Mouse (Mus musculus) left cerebral cortex, adult 8-10 months (tissue): ENCODE measurements at regions not wholly inside any gene's neighbourhood (a gene's known extent, or its start where the extent isn't known, plus 50 kb on each side); places are given as distances from the start of the nearest gene placed in this dataset.
"Not testable (repeated sequence)": the region's sequence is repeated elsewhere in the genome, so short reads cannot be mapped to it uniquely, and the experiment has no call there.

Experiments used
- DNase-seq, 2 experiments: peaks; one replicate each; pipeline ENCODE4 v3.0.0; 2022; ENCODE audit warnings: low spot score in 2 of 2

DNA sequence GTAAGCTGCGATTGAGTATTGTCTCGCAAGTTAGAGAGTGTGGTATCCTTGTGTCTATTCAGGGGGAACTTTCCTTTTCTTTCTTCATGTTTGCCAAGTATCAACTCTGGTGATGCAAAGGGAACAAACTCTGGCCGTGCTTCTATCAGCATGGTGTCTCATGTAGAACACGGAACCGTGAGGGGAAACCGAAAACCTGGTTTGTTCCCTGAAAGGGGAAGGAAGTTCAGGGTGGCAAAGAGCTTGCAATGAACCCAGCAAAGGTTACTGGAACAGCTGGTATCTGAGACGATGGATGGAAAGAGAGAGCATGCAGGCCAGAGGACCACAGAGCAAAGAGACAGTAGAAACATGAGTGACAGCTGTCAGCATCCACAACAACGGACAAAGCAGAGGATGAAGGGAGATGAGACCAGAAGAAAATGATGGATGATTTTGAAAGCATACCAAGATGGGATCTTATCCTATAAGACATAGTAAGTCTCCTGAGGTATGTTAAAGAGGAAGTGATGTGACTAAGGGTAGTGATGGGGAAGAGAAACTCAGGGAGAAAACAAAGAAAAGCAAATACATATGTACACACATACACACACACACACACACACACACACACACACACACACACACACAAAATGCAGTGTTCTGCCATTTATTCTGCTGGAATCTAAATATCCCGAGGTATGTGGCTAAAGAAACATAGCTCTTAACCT is 199.8 kb upstream of the Peli2 start:
- DNase-seq: no peak

DNA sequence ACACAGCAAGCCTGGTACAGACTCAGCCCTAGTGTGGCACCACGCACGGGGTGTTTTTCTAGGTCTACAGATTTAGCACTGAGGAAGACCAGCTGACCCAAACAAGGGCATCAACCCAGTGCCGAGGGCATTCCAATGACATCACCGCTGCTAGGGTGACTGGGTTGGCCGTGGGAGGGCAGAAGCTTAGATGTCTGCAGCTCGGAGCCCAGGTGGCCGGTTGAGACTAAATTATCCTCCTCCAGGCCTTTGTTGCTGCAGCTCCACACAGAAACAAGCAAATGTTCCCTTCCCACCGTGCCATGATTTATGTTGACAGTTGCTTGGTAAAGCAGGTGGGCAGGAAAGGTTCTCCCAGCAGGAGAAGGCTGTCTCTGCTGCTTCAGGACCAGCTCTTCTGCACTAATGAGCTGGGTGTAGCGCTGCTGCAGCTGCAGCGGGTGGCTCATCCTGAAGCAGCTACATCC is 198.8 kb upstream of the Peli2 start:
- DNase-seq: peak in 1 of 2 experiments; percentile 18

DNA sequence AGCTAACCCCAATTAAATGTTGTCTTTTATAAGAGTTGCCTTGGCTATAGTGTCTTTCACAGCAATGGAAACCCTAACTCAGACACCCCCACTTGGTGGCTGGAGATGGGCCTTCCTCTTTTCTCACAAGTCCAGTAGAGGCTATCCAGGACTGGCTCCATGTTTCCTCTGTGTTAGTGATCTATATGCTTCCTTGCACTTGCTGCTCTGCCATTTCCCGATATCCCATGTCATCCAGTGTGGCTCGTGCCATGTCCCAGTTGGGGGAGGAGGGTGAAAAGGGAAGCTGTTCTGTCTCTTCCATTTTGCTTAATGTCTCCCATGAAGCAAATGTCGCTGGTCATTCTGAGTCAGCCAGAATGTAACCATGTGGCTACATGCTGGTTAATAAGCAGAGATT is 194.2 kb upstream of the Peli2 start:
- no peak for DNase-seq

DNA sequence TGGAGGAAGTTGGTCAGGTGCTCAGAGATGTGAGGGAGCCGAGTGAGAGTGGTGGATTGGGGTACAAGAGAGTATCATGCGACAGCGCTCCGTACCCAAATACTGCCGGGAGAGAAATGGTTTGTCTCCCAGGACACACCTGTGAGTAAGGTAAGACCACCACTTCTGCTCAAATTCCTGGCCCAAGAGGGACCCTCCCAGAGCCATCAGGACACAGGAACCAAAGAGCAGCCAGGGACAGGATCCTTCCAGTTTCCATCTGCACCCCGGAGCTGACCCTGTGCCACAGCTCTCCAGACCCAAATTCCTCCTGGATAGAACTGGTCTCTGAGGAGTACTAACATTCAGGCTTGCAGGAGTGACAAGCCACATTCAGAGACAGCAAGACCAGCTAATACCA is 185.2 kb upstream of the Peli2 start:
- DNase-seq: no peak

DNA sequence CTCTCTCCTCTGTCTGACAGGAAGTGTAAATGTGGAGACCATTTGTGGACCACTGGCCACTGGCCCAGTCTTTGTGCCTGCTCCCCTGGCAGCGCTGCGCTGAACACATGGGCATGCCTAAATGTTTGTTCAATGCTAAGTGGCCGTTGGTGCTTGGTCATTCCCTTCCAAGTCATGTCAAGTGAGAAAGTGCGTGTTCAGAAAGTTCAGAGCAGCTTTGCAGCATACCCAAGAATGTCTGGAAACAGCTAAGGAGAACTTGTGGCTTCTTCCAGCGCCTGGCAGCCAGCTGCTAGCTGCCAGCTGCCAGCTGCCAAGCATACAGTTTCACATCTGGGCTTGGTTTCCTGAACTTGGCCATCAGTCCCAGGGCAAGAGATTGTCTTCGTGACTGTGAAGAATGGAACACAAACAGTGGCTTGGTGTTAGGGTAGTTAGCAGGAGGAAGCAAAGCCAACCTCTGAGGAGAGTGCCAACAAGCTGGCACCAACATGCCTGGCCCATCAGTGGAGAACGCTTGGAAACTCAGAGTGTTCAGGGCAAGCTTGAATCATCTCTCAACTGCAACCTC is 183.5 kb upstream of the Peli2 start:
- DNase-seq: no peak

DNA sequence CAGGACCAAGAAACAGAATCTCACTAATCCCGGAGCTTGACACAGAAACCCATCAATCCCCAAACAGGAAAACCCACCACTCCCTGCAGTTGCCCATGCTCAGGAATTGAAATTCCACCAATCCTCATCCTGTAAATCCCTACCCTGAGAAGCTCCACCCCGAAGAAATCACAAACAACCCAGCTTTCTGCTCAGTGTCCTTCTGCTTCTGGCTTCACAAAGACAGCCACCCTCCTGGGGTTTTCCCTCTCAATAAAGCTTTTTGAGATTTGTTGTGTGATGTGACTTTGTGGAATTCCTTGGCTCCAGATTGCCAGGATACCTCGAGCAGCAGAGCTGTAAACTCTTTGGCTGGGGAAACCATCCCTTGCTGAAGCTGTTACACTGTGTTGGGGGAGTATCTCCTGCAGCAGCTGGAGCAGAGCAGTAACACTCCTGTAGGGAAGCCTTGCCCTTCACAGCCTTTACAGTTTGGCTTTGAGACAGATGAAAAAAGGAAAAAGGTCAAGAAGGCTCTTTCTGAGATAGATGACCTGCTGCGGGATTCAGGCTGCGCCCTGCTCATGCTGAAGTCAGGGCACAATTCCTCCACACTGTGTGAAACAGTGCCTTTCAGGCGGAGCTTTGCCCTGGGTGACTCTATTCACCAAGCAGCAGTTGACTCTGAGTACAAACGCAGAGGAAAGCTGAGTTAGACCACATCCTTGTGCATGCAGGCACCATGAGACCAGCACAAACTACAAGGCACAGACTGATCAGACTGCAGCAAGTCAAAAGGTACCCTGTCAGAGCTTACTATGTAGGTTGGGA is 180.6 kb upstream of the Peli2 start:
- no peak for DNase-seq

DNA sequence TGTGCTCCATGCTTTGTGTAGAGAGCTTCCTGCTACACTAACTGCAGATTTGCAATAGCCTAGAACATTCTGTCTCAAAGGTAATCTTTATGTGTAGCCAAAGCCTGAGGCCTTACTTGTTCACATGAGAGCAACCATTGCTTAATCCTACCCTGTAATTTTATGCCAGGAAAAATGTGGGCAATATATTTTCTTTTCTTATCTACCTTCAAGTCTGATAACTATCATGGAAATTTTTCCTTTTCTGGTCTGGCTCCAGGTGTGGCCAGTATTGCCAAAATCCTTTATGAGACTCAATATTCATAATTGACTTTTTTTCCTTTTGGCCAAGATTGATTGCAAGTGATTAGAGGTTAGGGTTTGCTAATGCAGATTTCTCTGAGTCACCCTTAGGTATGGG is 178.0 kb upstream of the Peli2 start:
- no peak for DNase-seq

DNA sequence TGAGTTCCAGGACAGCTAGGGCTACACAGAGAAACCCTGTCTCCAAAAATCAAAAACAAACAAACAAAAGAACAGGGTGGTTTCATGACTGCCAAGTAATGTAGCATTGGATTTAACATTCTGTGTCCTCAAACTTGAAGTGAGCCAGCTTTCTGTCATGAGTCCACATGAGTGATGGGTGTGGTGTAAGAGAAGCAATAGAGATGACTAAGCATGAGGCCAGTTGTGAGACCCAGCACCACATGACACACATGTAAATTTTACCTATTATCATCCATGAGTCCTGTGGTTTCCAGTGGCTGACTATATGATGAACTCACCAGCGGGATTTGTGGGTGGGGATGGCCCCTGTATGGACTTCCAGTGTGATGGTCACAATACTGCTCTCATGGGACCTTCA is 176.0 kb upstream of the Peli2 start:
- DNase-seq: no peak

DNA sequence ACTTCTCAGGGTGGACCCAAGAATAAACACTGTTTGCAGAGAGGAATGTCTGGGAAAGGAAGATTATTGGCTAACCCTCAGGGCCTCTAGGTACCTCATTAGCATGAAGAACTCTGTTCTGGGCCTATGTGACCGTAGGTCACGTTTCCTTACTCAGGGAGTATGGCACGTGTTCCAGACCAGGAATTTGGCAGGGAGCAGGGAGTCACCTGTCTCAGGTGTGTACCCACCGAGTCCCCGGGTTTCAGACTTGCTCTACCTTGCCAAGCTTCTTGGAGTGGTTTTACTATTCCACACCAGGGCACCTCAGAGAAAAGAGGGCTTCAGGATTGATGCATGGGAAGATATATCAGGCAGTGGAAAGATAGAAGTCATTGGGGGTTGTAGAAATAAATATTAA is 169.6 kb upstream of the Peli2 start:
- no peak for DNase-seq

DNA sequence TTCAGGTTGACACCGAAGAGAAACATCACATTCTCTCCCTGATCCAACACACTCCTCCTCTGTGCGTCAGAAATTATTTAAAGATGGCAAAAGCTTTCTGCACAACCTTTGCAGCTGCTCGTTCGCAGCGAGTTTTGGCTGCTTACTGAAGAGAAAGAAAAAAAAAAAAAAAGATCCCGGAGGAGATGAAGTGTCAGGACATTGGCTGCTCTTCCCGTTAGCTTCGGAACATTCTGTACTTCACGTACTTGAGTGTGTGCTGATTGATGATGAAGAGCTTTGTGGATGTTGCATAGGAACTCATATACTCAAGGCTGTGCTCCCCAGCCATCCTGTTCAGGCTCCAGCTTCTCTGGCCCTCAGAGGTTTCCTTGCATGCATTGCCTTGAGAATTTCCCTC is 162.5 kb upstream of the Peli2 start:
- DNase-seq: no peak

DNA sequence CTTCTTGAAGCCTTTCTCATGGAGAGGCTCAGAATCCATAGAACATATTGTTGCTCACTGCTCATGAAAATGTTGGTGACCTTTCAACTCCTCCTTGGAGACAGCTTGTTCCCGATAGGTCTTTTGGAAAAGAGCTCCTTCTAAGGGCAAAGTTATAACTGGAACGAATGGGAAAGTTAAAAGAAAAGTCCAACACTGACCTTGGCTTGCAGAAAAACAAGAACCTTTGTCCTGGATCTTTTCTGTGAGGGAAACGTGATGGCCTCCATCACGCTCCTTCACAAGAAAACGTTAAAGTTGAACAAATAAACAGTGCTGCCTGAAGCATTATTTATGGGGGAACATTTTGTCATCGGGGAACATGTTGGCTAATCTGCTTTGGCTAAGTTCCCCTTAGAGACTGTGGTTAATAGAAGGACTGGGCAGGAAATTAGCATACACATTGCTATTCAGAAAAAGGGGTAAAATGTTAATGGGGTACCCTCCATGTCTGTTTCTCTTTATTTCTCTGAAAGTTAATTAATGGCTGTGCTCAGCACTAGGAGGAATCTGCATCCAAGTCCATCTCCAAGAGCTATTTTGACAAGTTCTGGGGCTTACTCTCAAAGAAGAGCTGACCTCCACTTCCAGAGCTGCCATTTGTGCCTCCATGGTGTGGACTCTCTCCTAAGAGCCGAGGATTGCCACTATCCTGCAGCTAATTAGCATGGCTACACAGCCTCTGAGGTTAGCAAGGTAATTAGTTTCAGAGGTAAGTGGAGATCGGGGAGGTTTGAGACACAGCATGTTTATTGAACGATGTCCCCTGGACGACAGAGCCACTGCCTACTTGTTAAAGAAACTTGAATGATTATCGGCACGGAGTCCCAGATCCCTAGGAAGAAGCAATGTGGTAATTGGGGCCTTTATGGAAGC is 161.0 kb upstream of the Peli2 start:
- no peak for DNase-seq

DNA sequence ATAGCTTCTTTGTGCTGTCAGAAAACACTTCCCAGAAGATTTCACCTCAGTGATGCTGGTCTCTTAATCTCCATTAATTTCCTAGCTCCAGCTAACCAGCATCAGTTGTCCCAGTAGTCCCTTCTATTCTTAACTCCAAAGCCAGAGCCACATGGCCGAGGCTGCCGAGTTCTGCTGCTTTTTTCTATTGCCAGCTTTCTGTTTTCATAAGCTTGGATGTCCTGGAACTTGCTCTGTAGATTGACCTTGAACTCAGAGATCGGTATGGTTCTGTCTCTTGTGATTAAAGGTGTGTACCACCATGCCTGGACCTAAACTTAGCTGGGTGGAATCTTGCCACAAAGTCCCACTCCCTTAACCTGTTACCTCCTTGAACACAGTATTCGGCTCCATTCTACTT is 155.8 kb upstream of the Peli2 start:
- DNase-seq: not testable (repeated sequence)

DNA sequence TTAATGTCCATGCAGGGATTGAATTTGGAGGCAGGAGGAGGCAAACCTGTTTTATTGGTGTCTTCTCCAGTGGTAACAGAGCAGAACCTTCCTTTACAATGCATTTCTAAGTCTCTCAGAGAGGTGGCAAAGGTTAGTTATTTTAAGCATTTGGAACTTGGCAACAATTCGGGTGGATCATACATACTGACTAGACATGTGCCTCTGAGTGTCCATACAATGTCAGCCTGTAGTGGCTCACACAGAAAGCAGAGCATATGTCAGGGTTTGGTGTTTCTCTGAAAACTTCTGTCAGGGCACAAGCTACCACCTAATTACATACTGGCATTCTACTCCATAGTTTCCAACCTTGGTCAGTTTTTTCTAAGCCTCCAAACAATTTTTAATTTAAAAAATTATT is 150.8 kb upstream of the Peli2 start:
- no peak for DNase-seq

DNA sequence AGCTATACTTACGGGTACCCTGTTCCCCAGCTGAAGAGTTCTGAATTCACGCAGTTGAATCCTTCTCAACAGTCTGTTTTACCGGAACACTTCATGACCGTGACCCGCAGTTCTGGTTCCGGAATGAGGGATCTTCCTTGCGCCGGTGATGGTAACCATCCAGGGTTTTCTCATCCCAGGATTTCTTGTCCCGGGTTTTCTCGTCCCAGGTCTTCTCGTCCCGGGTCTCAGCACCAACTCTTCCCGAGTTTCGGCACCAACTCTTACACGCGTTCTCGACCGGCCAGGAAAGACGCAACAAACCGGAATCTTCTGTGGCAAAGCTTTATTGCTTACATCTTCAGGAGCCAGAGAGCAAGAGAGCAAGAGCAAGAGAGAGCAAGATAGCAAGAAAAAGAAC is 147.5 kb upstream of the Peli2 start:
- DNase-seq: not testable (repeated sequence)

DNA sequence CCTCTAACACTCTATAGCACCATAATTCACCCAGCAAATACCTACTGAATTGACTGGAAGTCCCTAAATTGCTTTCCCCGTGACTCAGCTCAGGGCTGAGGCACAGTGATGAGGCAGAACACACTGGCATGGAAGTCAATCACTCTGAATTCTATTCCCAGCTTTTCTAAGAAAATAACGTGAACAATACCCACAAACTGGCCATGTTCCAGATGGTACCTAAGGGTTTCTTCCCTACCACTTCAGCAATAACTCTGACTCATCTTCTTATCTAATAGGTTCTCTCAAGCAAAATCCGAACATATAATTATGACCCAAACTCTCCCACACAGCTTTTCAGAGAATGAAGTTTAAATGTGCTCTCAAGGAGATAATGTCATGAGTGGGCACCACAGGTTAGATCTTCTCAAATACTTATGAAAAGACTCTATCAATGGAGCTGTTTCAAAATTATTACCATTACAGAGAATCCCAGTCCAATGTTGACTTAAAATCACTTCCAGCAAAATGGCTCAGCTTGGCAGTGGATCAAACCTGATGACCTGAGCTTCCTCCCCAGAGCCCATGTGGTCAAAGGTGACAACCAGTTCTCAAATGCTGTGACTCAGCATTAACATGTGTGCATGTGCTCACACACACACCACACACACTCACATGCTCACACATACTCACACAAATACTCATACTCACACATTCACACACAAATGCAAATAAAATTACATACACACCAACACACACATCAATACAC is 137.5 kb upstream of the Peli2 start:
- DNase-seq: peak in 1 of 2 experiments; percentile 13

DNA sequence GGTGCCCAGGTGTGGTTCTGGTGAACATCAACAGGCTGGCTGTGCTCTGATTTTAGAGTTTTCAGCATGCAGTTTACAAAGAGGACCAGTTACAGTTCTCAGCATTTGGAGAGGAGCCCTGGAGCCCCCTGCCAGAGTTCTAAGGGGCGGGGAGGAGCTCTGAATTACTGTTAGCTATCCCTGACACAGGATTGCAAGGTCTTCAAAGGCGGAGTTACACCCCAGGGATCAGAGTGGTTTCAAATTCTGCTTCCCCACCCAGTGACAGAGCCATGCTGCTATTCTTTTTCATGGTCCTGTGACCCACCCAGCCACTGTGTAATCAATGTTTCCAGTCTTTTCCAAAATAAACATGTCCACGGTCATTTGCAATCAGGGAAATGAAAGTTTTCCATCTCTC is 134.1 kb upstream of the Peli2 start:
- no peak for DNase-seq

DNA sequence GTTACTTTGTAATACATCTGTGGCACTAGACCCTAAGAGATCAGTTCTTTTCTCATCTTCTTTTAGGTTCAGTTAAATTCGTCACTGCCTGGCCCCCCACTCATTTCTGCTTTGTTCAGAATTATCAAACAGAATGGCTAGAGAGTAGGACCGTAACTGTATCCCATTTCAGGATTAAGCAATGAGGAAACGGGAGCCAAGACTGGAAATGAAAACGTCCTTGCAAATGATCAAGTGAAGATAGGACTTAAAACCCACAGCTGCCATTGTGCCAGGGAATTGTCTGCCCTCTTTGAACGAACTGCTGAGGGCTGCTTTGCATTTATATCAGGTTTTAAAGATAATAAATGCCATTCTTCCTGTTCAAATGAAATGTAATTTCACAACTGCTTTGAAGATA is 133.7 kb upstream of the Peli2 start:
- no peak for DNase-seq

DNA sequence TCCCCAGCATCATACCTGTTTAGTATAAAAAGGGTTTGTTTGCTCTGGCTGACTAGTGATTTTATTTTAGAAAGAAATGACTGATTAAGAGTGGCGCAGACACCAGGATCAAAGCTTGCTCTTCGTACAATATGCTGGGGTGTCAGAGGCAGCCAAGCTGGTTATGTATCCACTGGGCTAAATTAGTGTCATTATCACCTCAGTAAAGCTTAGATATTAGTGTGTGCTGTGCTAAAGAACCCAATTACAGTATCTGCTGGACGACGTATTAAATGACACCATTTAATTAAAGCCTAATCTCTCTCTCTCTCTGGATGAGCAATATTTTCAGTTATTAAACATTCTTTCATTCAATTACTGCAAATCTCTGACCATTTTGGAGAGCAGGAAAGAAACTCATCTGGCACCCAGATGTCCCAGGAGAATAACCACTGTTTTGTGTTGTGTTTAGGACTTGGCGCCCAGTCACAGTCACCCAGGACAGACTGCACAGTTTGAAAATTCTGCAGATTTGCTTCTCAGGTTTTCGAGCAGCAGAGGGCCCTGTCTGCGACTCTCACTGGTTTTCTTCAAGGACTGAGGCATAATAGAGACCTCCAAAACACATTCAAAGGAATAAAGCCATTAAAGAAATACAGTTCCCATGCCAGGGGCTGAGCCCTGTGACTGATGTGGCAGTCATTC is 133.1 kb upstream of the Peli2 start:
- DNase-seq: no peak

DNA sequence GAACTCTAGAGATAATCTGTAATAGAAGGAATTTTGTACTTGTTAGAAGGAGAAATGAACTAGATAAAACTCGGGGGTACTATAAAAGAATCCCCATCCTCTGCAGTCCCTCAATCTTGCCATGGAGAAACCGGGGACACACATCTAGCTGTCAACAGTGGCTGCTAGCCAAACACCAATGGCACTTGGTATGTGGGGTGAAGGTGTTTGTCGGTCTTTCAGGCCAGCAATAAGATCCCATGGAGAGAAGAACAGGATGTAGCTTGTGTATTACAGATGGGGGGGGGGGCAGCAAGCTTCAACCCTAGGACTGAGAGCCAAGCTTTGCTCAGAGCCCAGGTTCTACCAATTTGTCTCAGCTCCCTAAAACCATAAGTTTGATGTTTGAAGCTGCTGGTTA is 132.5 kb upstream of the Peli2 start:
- no peak for DNase-seq

DNA sequence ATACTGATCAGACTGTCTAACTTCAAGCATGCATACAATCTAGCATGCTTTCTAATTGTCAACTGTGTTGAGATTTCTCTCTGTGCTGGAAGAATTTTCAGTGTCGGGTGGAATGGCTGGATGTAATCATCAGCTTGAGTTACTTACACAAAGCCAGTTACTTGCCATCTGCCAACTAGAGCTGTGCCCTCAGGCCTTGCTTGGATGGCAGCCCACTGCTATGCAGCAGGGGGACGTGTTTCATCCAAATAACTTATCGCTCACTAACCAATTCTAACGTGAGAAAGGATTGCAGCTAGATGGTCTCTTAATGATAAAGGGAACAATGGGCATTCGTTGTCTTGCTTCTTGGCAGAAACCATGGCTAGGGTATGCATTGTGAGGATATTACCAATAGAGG is 131.3 kb upstream of the Peli2 start:
- DNase-seq: no peak
